10 mouse cellular contexts compared by ENCODE assay signal in the genomic region with DNA sequence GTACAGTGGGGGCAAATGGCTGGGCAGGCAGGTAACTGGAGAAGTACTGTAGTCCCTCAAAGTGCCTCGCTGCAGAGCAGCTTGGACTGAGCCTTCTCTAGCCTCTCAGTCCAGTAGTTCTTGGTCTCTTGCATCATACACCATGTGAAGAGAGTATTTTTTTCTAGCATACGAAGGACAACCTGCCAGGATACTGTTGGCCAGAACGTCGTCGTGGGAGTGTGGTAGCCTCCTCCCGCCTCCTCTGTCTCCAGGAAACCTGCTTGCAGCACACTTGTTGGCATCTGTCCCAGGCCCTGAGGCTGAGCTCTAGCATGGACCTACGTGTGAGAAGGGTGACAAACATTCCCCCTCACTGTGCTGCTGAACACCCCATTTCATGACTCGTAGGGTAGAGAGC. TPM values are rescaled to one million over a fixed set of nuclear protein-coding genes. Genes with fewer than 3 reads are reported as not detected.
DNase-seq lines count a peak whose midpoint lies in the region; ATAC-seq and TF ChIP-seq lines count a peak whose summit lies in the region.
"Had no signal": no experiment of that assay in that cellular context is flagged by ENCODE, and none has a peak within 500 bp of the region (broad histone marks: within the 10 kb centered on the region; RNA-seq: fewer than 3 reads in every experiment).

No protein-coding gene starts in this region.

- 52% methylated on average over 8 of the region's 8 CpGs for WGBS in midbrain, postnatal 0 days
- WGBS in midbrain, embryonic 15.5 days = 68% methylated on average over 8 of the region's 8 CpGs

- H3K4me2 ChIP-seq in midbrain, postnatal 0 days (ENCODE audit: low read depth, low read length, poor library complexity, severe bottlenecking) = no peak overlapping the region
- H3K4me2 ChIP-seq in midbrain, embryonic 15.5 days = no peak overlapping the region
- H3K4me2 ChIP-seq: embryonic facial prominence, embryonic 12.5 days; limb, embryonic 15.5 days had no signal

- peaks cover 6% of the 10 kb centered on the region; the same call in 1 of the 2 replicates for H3K4me1 ChIP-seq in midbrain, postnatal 0 days (ENCODE audit: insufficient read depth, low read length)
- peaks cover 7% of the 10 kb centered on the region for H3K4me1 ChIP-seq in midbrain, embryonic 15.5 days

- TF ChIP-seq CTCF in midbrain, postnatal 0 days (IDR thresholded peaks at IDR 0.05) = no peak

- H3K27me3 ChIP-seq in midbrain, postnatal 0 days (ENCODE audit: insufficient read depth, low read length) = no peaks in the 10 kb centered on the region
- no peaks in the 10 kb centered on the region for H3K27me3 ChIP-seq in midbrain, embryonic 15.5 days (replicated peaks)
- H3K27me3 ChIP-seq: embryonic facial prominence, embryonic 12.5 days; limb, embryonic 15.5 days had no signal

- no peak for DNase-seq in frontal cortex, postnatal 14 days (ENCODE audit: low spot score in 2 of 2)
- DNase-seq in midbrain, postnatal 0 days (ENCODE audit: low spot score) = peak; percentile 67
- DNase-seq in kidney, adult 9 months = peak; percentile 81
- peak; percentile 76 for DNase-seq in lung, postnatal 14 days
- DNase-seq in retina, postnatal 1 day = no peak
- DNase-seq in spleen, postnatal 14 days (ENCODE audit: low spot score in 2 of 2) = no peak

- peak; percentile 88 for ATAC-seq in frontal cortex, adult (ENCODE audit: low TSS enrichment)
- no peak for ATAC-seq in midbrain, postnatal 0 days (ENCODE audit: low FRiP score)
- no peak for ATAC-seq in midbrain, embryonic 15.5 days (replicated peaks)

- H3K27ac ChIP-seq in midbrain, postnatal 0 days (ENCODE audit: low read depth, low read length) = no peak overlapping the region
- no peak overlapping the region for H3K27ac ChIP-seq in midbrain, embryonic 15.5 days
- H3K27ac ChIP-seq: embryonic facial prominence, embryonic 12.5 days; limb, embryonic 15.5 days had no signal

- H3K36me3 ChIP-seq in midbrain, postnatal 0 days (ENCODE audit: insufficient read depth, low read length) = peaks cover 17% of the 10 kb centered on the region
- H3K36me3 ChIP-seq in midbrain, embryonic 15.5 days (replicated peaks) = peaks cover 13% of the 10 kb centered on the region; the same call in 1 of the 2 replicates

- no peak overlapping the region for H3K4me3 ChIP-seq in midbrain, postnatal 0 days (ENCODE audit: low read depth, low read length)
- H3K4me3 ChIP-seq in midbrain, embryonic 15.5 days = no peak overlapping the region
- H3K4me3 ChIP-seq: embryonic facial prominence, embryonic 12.5 days; limb, embryonic 15.5 days had no signal

- no peak overlapping the region for H3K9ac ChIP-seq in midbrain, postnatal 0 days (replicated peaks; ENCODE audit: low read length, poor library complexity, severe bottlenecking)
- H3K9ac ChIP-seq in midbrain, embryonic 15.5 days = no peak overlapping the region
- H3K9ac ChIP-seq: embryonic facial prominence, embryonic 12.5 days; limb, embryonic 15.5 days had no signal

- H3K9me3 ChIP-seq in midbrain, postnatal 0 days (ENCODE audit: low read length) = no peaks in the 10 kb centered on the region
- no peaks in the 10 kb centered on the region for H3K9me3 ChIP-seq in midbrain, embryonic 15.5 days
- H3K9me3 ChIP-seq: embryonic facial prominence, embryonic 12.5 days; limb, embryonic 15.5 days had no signal

RNA-seq across cellular contexts. Expression of a gene that starts 6.5 kb away (rescaled TPM):
- total RNA-seq in midbrain, postnatal 0 days (2014; rRNA removed) = 2.9 and 5.3 TPM in 2 replicates
- 4.9 and 5.3 TPM in 2 replicates for polyA plus RNA-seq in midbrain, postnatal 0 days (2015; fragmentation: Nextera tagmentation; extraction: Ambion mirVana)
- polyA plus RNA-seq in midbrain, embryonic 15.5 days (2015; fragmentation: Nextera tagmentation; extraction: Ambion mirVana) = 12.7 and 14.5 TPM in 2 replicates

RNA-seq across cellular contexts. Expression of a gene that starts 17.0 kb away (rescaled TPM):
- 1.5 and 1.7 TPM in 2 replicates for total RNA-seq in midbrain, postnatal 0 days (2014; rRNA removed)
- polyA plus RNA-seq in midbrain, postnatal 0 days (2015; fragmentation: Nextera tagmentation; extraction: Ambion mirVana) = 0.49 and 0.84 TPM in 2 replicates
- 0.60 and 1.0 TPM in 2 replicates for polyA plus RNA-seq in midbrain, embryonic 15.5 days (2015; fragmentation: Nextera tagmentation; extraction: Ambion mirVana)

RNA-seq across cellular contexts. Expression of a gene that starts 22.9 kb away (rescaled TPM):
- 38.6 and 49.3 TPM in 2 replicates for total RNA-seq in midbrain, postnatal 0 days (2014; rRNA removed)
- polyA plus RNA-seq in midbrain, postnatal 0 days (2015; fragmentation: Nextera tagmentation; extraction: Ambion mirVana) = 74.6 and 80.9 TPM in 2 replicates
- polyA plus RNA-seq in midbrain, embryonic 15.5 days (2015; fragmentation: Nextera tagmentation; extraction: Ambion mirVana) = 71.2 and 72.1 TPM in 2 replicates

RNA-seq across cellular contexts. Expression of a gene that starts 26.1 kb away (rescaled TPM):
- 9.4 and 13.1 TPM in 2 replicates for total RNA-seq in midbrain, postnatal 0 days (2014; rRNA removed)
- 25.1 and 25.9 TPM in 2 replicates for polyA plus RNA-seq in midbrain, postnatal 0 days (2015; fragmentation: Nextera tagmentation; extraction: Ambion mirVana)
- polyA plus RNA-seq in midbrain, embryonic 15.5 days (2015; fragmentation: Nextera tagmentation; extraction: Ambion mirVana) = 15.8 and 16.3 TPM in 2 replicates

RNA-seq across cellular contexts. Expression of a gene that starts 28.1 kb away (rescaled TPM):
- total RNA-seq in midbrain, postnatal 0 days (2014; rRNA removed) = 24.0 and 25.6 TPM in 2 replicates
- polyA plus RNA-seq in midbrain, postnatal 0 days (2015; fragmentation: Nextera tagmentation; extraction: Ambion mirVana) = 52.6 and 57.3 TPM in 2 replicates
- 58.9 and 62.2 TPM in 2 replicates for polyA plus RNA-seq in midbrain, embryonic 15.5 days (2015; fragmentation: Nextera tagmentation; extraction: Ambion mirVana)

Comparison
In these comparisons a context has a peak if more than half of its experiments do, and no peak if none do; other contexts are left out.
1. DNase-seq: peak in midbrain, postnatal 0 days (single experiment), kidney, adult 9 months (single experiment) and lung, postnatal 14 days (single experiment); none in frontal cortex, postnatal 14 days (0 of 2), retina, postnatal 1 day (single experiment) and spleen, postnatal 14 days (0 of 2).